Mouse (Mus musculus): ENCODE measurements at regions not wholly inside any gene's neighbourhood (a gene's known extent, or its start where the extent isn't known, plus 50 kb on each side); places are given as distances from the start of the nearest gene placed in this dataset.

GRCm38 (mm10) chr3:52904028-52904427, 113.0 kb downstream of the Cog6 start:
- no peak for ATAC-seq
- no peak overlapping the region for H3K4me2 ChIP-seq (ENCODE audit: low read length)
- H3K4me3 ChIP-seq (ENCODE audit: low read depth, low read length) = no peak overlapping the region
- no peak overlapping the region for H3K9ac ChIP-seq (ENCODE audit: low read length)
- WGBS = 84% methylated on average over 3 of the region's 3 CpGs
- no peak for DNase-seq (ENCODE audit: low spot score)
- no peaks in the 10 kb centered on the region for H3K36me3 ChIP-seq (ENCODE audit: control insufficient read depth, insufficient read depth, low read length)
- H3K4me1 ChIP-seq (ENCODE audit: control insufficient read depth, insufficient read depth, low read length) = no peaks in the 10 kb centered on the region
- H3K9me3 ChIP-seq (replicated peaks; ENCODE audit: control insufficient read depth, low read length) = no peaks in the 10 kb centered on the region
- no peaks in the 10 kb centered on the region for H3K27me3 ChIP-seq (replicated peaks; ENCODE audit: control insufficient read depth, insufficient read depth, low read length)
- no peak overlapping the region for H3K27ac ChIP-seq (ENCODE audit: low read depth, low read length)

- no peaks in the 10 kb centered on the region for H3K4me1 ChIP-seq (ENCODE audit: control insufficient read depth, insufficient read depth, low read length)
- DNase-seq (ENCODE audit: low spot score) (no peak), ATAC-seq (no peak)
- H3K36me3 ChIP-seq (ENCODE audit: control insufficient read depth, insufficient read depth, low read length) = no peaks in the 10 kb centered on the region
- no peaks in the 10 kb centered on the region for H3K27me3 ChIP-seq (replicated peaks; ENCODE audit: control insufficient read depth, insufficient read depth, low read length)
- H3K4me3 ChIP-seq (ENCODE audit: low read depth, low read length) = no peak overlapping the region
- no peaks in the 10 kb centered on the region for H3K9me3 ChIP-seq (replicated peaks; ENCODE audit: control insufficient read depth, low read length)
- no peak overlapping the region for H3K4me2 ChIP-seq (ENCODE audit: low read length)
- H3K27ac ChIP-seq (ENCODE audit: low read depth, low read length) = no peak overlapping the region
- H3K9ac ChIP-seq (ENCODE audit: low read length) = no peak overlapping the region
- WGBS = 74% methylated on average over 4 of the region's 4 CpGs
Observed at GRCm38 (mm10) chr3:52897665-52898064, 119.4 kb downstream of the Cog6 start.

DNA sequence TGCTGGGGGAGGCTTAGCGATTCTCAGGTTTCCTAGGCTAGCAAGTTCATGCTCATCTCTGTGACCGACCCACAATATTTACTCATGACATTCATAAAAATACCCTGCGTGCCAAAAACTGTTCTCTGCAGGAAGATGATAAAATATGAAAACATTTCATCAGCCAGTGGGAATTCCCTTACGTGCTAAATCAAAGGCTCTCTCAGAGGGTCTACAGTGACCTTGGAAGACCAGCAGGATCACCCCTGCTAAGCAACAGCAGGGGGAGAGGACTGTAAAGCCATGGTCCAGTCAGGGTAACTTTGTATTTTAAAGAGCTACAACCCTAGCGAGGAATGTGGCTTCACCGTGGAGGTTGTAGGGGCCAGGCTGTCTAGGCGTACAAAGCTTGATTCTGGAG, 120.6 kb downstream of the Cog6 start:
- no peak overlapping the region for H3K27ac ChIP-seq (ENCODE audit: low read depth, low read length)
- no peaks in the 10 kb centered on the region for H3K4me1 ChIP-seq (ENCODE audit: control insufficient read depth, insufficient read depth, low read length)
- ATAC-seq (no peak), DNase-seq (ENCODE audit: low spot score) (no peak)
- H3K27me3 ChIP-seq (replicated peaks; ENCODE audit: control insufficient read depth, insufficient read depth, low read length) = no peaks in the 10 kb centered on the region
- H3K4me2 ChIP-seq (ENCODE audit: low read length) = no peak overlapping the region
- H3K9ac ChIP-seq (ENCODE audit: low read length) = no peak overlapping the region
- no peaks in the 10 kb centered on the region for H3K9me3 ChIP-seq (replicated peaks; ENCODE audit: control insufficient read depth, low read length)
- H3K4me3 ChIP-seq (ENCODE audit: low read depth, low read length) = no peak overlapping the region
- WGBS = 92% methylated on average over 7 of the region's 7 CpGs
- H3K36me3 ChIP-seq (ENCODE audit: control insufficient read depth, insufficient read depth, low read length) = no peaks in the 10 kb centered on the region

DNA sequence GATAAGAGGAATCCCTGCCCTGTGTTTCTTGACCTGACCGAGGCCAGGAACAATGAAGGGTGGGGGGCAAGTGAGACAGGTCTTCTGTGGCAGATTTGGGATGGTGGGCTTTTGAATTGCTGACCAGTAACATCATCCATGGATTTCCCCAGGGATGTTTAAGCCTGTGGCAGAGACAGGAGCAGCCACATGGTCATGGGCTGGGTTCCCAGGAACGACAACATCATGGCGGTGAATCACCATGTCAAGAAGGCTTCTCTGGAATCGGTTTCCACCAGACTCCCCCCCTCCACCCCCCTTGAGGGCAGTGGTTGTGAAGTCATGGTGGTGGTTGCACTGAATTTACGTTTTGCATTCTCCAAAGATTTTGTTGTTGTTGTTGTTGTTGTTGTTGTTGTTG, 121.3 kb downstream of the Cog6 start:
- WGBS = 91% methylated on average over 5 of the region's 5 CpGs
- no peak overlapping the region for H3K4me2 ChIP-seq (ENCODE audit: low read length)
- no peaks in the 10 kb centered on the region for H3K9me3 ChIP-seq (replicated peaks; ENCODE audit: control insufficient read depth, low read length)
- ATAC-seq = no peak
- H3K27me3 ChIP-seq (replicated peaks; ENCODE audit: control insufficient read depth, insufficient read depth, low read length) = no peaks in the 10 kb centered on the region
- DNase-seq (ENCODE audit: low spot score) = no peak
- H3K4me1 ChIP-seq (ENCODE audit: control insufficient read depth, insufficient read depth, low read length) = no peaks in the 10 kb centered on the region
- no peak overlapping the region for H3K27ac ChIP-seq (ENCODE audit: low read depth, low read length)
- H3K36me3 ChIP-seq (ENCODE audit: control insufficient read depth, insufficient read depth, low read length) = no peaks in the 10 kb centered on the region
- H3K9ac ChIP-seq (ENCODE audit: low read length) = no peak overlapping the region
- H3K4me3 ChIP-seq (ENCODE audit: low read depth, low read length) = no peak overlapping the region

- H3K4me2 ChIP-seq (ENCODE audit: low read length) = no peak overlapping the region
- ATAC-seq (no peak), DNase-seq (ENCODE audit: low spot score) (no peak)
- H3K9ac ChIP-seq (ENCODE audit: low read length) = no peak overlapping the region
- H3K4me1 ChIP-seq (ENCODE audit: control insufficient read depth, insufficient read depth, low read length) = no peaks in the 10 kb centered on the region
- no peak overlapping the region for H3K27ac ChIP-seq (ENCODE audit: low read depth, low read length)
- H3K9me3 ChIP-seq (replicated peaks; ENCODE audit: control insufficient read depth, low read length) = no peaks in the 10 kb centered on the region
- H3K4me3 ChIP-seq (ENCODE audit: low read depth, low read length) = no peak overlapping the region
- no peaks in the 10 kb centered on the region for H3K27me3 ChIP-seq (replicated peaks; ENCODE audit: control insufficient read depth, insufficient read depth, low read length)
- H3K36me3 ChIP-seq (ENCODE audit: control insufficient read depth, insufficient read depth, low read length) = no peaks in the 10 kb centered on the region
- WGBS = 86% methylated on average over 2 of the region's 2 CpGs
Observed at GRCm38 (mm10) chr3:52894812-52895211, 122.2 kb downstream of the Cog6 start.

DNA sequence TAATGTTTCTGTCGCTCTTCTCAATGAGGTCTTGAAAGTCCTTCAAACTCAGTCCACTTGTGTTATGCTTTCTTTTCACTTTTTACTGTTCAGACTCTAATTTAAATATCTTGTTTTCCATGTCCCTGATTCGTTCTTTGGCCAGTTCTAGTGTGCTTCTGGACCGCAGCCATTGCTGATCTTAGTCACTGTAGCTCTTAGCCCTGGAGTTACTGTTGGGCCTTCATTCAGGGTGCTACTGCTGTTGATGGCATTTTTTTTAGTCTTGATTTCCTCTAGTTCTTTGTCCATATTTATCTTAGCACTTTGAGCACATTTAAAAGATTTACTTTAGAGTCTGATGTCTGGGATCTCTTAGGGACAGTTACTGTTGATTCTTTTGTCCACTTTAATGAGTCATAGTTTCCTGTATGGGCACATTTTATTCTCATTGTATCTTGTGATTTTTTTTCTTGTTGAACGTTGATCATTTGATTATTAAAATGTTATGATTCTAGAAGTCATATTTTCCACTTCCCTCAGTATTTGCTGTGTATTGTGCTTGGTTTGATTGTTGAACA, 127.8 kb downstream of the Cog6 start:
- Histone ChIP-seq H3K9ac (ENCODE audit: low read length) (no peak overlapping the region), H3K4me3 (ENCODE audit: low read depth, low read length) (no peak overlapping the region), H3K27me3 (replicated peaks; ENCODE audit: control insufficient read depth, insufficient read depth, low read length) (no peaks in the 10 kb centered on the region), H3K4me2 (ENCODE audit: low read length) (no peak overlapping the region), H3K36me3 (ENCODE audit: control insufficient read depth, insufficient read depth, low read length) (no peaks in the 10 kb centered on the region), H3K9me3 (replicated peaks; ENCODE audit: control insufficient read depth, low read length) (no peaks in the 10 kb centered on the region), H3K27ac (ENCODE audit: low read depth, low read length) (no peak overlapping the region), H3K4me1 (ENCODE audit: control insufficient read depth, insufficient read depth, low read length) (no peaks in the 10 kb centered on the region)
- ATAC-seq (no peak), DNase-seq (ENCODE audit: low spot score) (no peak)
- WGBS = 76% methylated on average over 4 of the region's 4 CpGs

- Histone ChIP-seq H3K4me1 (ENCODE audit: control insufficient read depth, insufficient read depth, low read length) (no peaks in the 10 kb centered on the region), H3K9ac (ENCODE audit: low read length) (no peak overlapping the region), H3K27ac (ENCODE audit: low read depth, low read length) (no peak overlapping the region), H3K27me3 (replicated peaks; ENCODE audit: control insufficient read depth, insufficient read depth, low read length) (no peaks in the 10 kb centered on the region), H3K4me3 (ENCODE audit: low read depth, low read length) (no peak overlapping the region), H3K9me3 (replicated peaks; ENCODE audit: control insufficient read depth, low read length) (no peaks in the 10 kb centered on the region), H3K36me3 (ENCODE audit: control insufficient read depth, insufficient read depth, low read length) (no peaks in the 10 kb centered on the region), H3K4me2 (ENCODE audit: low read length) (no peak overlapping the region)
- WGBS = 84% methylated on average over 3 of the region's 3 CpGs
- DNase-seq (ENCODE audit: low spot score) (no peak), ATAC-seq (no peak)
Observed at GRCm38 (mm10) chr3:52881981-52882380, 135.1 kb downstream of the Cog6 start.

DNA sequence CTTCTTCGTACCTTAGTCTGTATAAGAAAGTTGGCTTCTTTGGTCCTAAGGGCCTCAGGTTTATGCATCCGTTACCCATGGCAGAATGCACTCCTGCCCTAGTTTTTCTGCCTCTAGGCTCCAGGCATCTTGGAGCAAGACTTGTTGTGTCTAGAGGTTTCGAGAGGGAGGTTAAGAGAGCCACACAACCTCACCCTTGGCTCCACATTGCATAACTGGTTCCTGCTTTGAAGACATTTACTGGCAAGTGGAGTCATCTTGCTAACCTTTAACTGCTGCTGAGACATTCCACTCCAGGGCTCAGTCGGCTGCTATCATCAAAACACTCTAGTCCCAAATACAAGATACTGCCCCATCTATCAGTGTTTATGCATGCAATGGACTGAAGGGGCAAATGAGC, 135.9 kb downstream of the Cog6 start:
- H3K9ac ChIP-seq (ENCODE audit: low read length) = no peak overlapping the region
- no peak for ATAC-seq
- WGBS = 86% methylated on average over 4 of the region's 4 CpGs
- no peaks in the 10 kb centered on the region for H3K4me1 ChIP-seq (ENCODE audit: control insufficient read depth, insufficient read depth, low read length)
- H3K4me2 ChIP-seq (ENCODE audit: low read length) = no peak overlapping the region
- no peak overlapping the region for H3K4me3 ChIP-seq (ENCODE audit: low read depth, low read length)
- H3K27me3 ChIP-seq (replicated peaks; ENCODE audit: control insufficient read depth, insufficient read depth, low read length) = no peaks in the 10 kb centered on the region
- DNase-seq (ENCODE audit: low spot score) = no peak
- no peak overlapping the region for H3K27ac ChIP-seq (ENCODE audit: low read depth, low read length)
- no peaks in the 10 kb centered on the region for H3K36me3 ChIP-seq (ENCODE audit: control insufficient read depth, insufficient read depth, low read length)
- H3K9me3 ChIP-seq (replicated peaks; ENCODE audit: control insufficient read depth, low read length) = no peaks in the 10 kb centered on the region

DNA sequence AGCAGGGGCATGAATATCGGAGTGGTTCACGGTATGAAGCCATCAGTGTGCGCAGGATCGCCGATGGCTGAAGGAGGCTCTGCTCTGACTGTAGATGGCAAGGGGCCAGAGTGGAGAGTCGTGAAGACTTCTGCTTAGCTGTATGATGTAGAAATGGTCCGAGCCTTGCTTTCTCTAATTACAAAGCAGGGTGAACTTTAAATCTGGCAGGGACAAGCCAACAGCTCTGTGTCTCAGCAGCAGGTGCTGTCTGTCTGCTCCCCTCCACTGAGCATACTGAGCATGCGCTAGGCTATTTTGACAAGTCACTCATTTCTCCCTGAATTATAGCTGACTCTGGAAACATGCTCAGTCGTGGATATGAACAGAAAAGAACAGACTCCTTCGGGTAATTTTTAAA, 137.3 kb downstream of the Cog6 start:
- H3K27ac ChIP-seq (ENCODE audit: low read depth, low read length) = no peak overlapping the region
- ATAC-seq (no peak), DNase-seq (ENCODE audit: low spot score) (peak; percentile 11)
- no peaks in the 10 kb centered on the region for H3K4me1 ChIP-seq (ENCODE audit: control insufficient read depth, insufficient read depth, low read length)
- no peaks in the 10 kb centered on the region for H3K9me3 ChIP-seq (replicated peaks; ENCODE audit: control insufficient read depth, low read length)
- no peaks in the 10 kb centered on the region for H3K27me3 ChIP-seq (replicated peaks; ENCODE audit: control insufficient read depth, insufficient read depth, low read length)
- H3K4me2 ChIP-seq (ENCODE audit: low read length) = no peak overlapping the region
- 76% methylated on average over 10 of the region's 10 CpGs for WGBS
- H3K4me3 ChIP-seq (ENCODE audit: low read depth, low read length) = no peak overlapping the region
- H3K36me3 ChIP-seq (ENCODE audit: control insufficient read depth, insufficient read depth, low read length) = no peaks in the 10 kb centered on the region
- H3K9ac ChIP-seq (ENCODE audit: low read length) = no peak overlapping the region
